Mouse (Mus musculus) cerebellum, adult 2 months (tissue): ENCODE measurements around the gene Sirt1. TPM values are rescaled to one million over a fixed set of nuclear protein-coding genes. Genes with fewer than 3 reads are reported as not detected.
A peak's percentile ranks its signal among the peaks of the same experiment; 100 is the strongest.
"Not testable (repeated sequence)": the region's sequence is repeated elsewhere in the genome, so short reads cannot be mapped to it uniquely, and the experiment has no call there.

Experiments
- DNase-seq, 2 experiments: peaks; one replicate each; pipeline ENCODE4 v3.0.0; 2021
- H3K27ac ChIP-seq: fragments of 200-500 bp; 2 replicates; pipeline ENCODE4 v1.5.1; 2012; ENCODE audit warnings: low read length, control low read depth, inconsistent platforms; ENCODE audit not compliant: insufficient read depth
- H3K27me3 ChIP-seq: fragments of 200-500 bp; 2 replicates; pipeline ENCODE4 v1.6.1; 2012; ENCODE audit warnings: inconsistent platforms, mild to moderate bottlenecking, low read length, moderate library complexity; ENCODE audit not compliant: control insufficient read depth, insufficient read depth
- H3K4me1 ChIP-seq: fragments of 200-500 bp; 2 replicates; pipeline ENCODE4 v1.6.1; 2011; ENCODE audit warnings: low read length; ENCODE audit not compliant: control insufficient read depth, insufficient read depth
- H3K4me3 ChIP-seq: fragments of 200-500 bp; replicated peaks from 2 replicates; pipeline ENCODE3; 2011; ENCODE audit warnings: mild to moderate bottlenecking, low read depth, low read length, control low read depth; ENCODE audit not compliant: insufficient read depth
- CTCF ChIP-seq: fragments of 200-500 bp; IDR thresholded peaks from 2 replicates; pipeline ENCODE4 v1.5.1; 2011; ENCODE audit warnings: low read depth, mild to moderate bottlenecking, control low read depth, low read length, moderate library complexity, borderline replicate concordance; ENCODE audit not compliant: insufficient read depth
- POLR2A ChIP-seq: fragments of 200-500 bp; IDR thresholded peaks from 2 replicates; pipeline ENCODE4 v1.6.1; 2011; ENCODE audit warnings: low read length, control low read depth, borderline replicate concordance; ENCODE audit not compliant: insufficient read depth
- WGBS: fragments of 180-500 bp; shearing (Covaris S2); methylation state at CpG from one replicate; pipeline ENCODE4 v1.1.7; 2018; 5-methylcytosine and 5-hydroxymethylcytosine counted together
- polyA plus RNA-seq: library from polyadenylated mRNA; depleted of rRNA; stranded (reverse); fragments of >200 nt; gene quantifications from 2 replicates; pipeline ENCODE4 v1.2.3, GENCODE M21; 2012

The Sirt1 gene
- polyA plus RNA-seq, 1 experiment: 15.3 TPM

GRCm38 (mm10) chr10:63410162-63410956 is 28.9 kb upstream of the Sirt1 start:
- no peaks in the 10 kb centered on the region for H3K27me3 ChIP-seq
- no peak overlapping the region for H3K27ac ChIP-seq
- peak overlapping the region; percentile 47 for H3K4me3 ChIP-seq

GRCm38 (mm10) chr10:63403636-63404035 is 22.1 kb upstream of the Sirt1 start:
- H3K27me3 ChIP-seq: no peaks in the 10 kb centered on the region
- WGBS: 94% methylated on average over 2 of the region's 2 CpGs
- H3K4me1 ChIP-seq: no peaks in the 10 kb centered on the region; the same call in 1 of the 2 replicates
- DNase-seq: no peak
- H3K4me3 ChIP-seq: no peak overlapping the region
- no peak overlapping the region for H3K27ac ChIP-seq
- TF ChIP-seq CTCF (no peak), POLR2A (no peak)

More at GRCm38 (mm10) chr10:63410162-63410956, 28.9 kb upstream of the Sirt1 start:
- peaks cover 3% of the 10 kb centered on the region; the same call in 1 of the 2 replicates for H3K4me1 ChIP-seq
- TF ChIP-seq CTCF (no peak), POLR2A (no peak)
- whole genome bisulfite sequencing: 20% methylated on average over 16 of the region's 16 CpGs
- no peak for DNase-seq

GRCm38 (mm10) chr10:63402731-63403504 is 21.4 kb upstream of the Sirt1 start:
- H3K27ac ChIP-seq: no peak overlapping the region
- TF ChIP-seq POLR2A: no peak
- TF ChIP-seq CTCF: no peak
- no peaks in the 10 kb centered on the region; the same call in 1 of the 2 replicates for H3K4me1 ChIP-seq
- H3K27me3 ChIP-seq: no peaks in the 10 kb centered on the region
- peak in 1 of 2 experiments; percentile 75 for DNase-seq
- no peak overlapping the region for H3K4me3 ChIP-seq
- 26% methylated on average over 5 of the region's 5 CpGs for WGBS

- DNase-seq: no peak
- Histone ChIP-seq H3K4me3 (no peak overlapping the region), H3K27ac (no peak overlapping the region), H3K4me1 (no peaks in the 10 kb centered on the region), H3K27me3 (no peaks in the 10 kb centered on the region)
- TF ChIP-seq CTCF (no peak), POLR2A (no peak)
- WGBS: 85% methylated on average over 10 of the region's 10 CpGs
Observed at GRCm38 (mm10) chr10:63396963-63397362, 15.5 kb upstream of the Sirt1 start.

GRCm38 (mm10) chr10:63388948-63389347 is 7.4 kb upstream of the Sirt1 start:
- H3K4me1 ChIP-seq: peaks cover 5% of the 10 kb centered on the region
- no peaks in the 10 kb centered on the region for H3K27me3 ChIP-seq
- H3K4me3 ChIP-seq: no peak overlapping the region
- TF ChIP-seq CTCF: no peak
- no peak for TF ChIP-seq POLR2A
- H3K27ac ChIP-seq: no peak overlapping the region
- DNase-seq: no peak
- WGBS: 47% methylated on average over 4 of the region's 4 CpGs

GRCm38 (mm10) chr10:63386991-63387390 is 5.5 kb upstream of the Sirt1 start:
- Histone ChIP-seq H3K27ac (no peak overlapping the region), H3K4me3 (peak overlapping the region; percentile 71), H3K4me1 (peaks cover 5% of the 10 kb centered on the region), H3K27me3 (no peaks in the 10 kb centered on the region)
- TF ChIP-seq POLR2A: no peak
- 1% methylated on average over 10 of the region's 10 CpGs for WGBS
- DNase-seq: no peak

- peak overlapping the region; percentile 56 for H3K27ac ChIP-seq
- TF ChIP-seq CTCF (no peak), POLR2A (peak; percentile 85)
- DNase-seq: peak; percentile 91 to 94
- H3K4me1 ChIP-seq: peaks cover 5% of the 10 kb centered on the region
- H3K27me3 ChIP-seq: no peaks in the 10 kb centered on the region
- WGBS: under 1% methylated on average over 19 of the region's 19 CpGs
- H3K4me3 ChIP-seq: peak overlapping the region; percentile 71
Observed at GRCm38 (mm10) chr10:63386444-63386843, 4.9 kb upstream of the Sirt1 start.

GRCm38 (mm10) chr10:63385897-63386296 is 4.4 kb upstream of the Sirt1 start:
- H3K27ac ChIP-seq, H3K4me3 ChIP-seq, DNase-seq, H3K4me1 ChIP-seq, H3K27me3 ChIP-seq: not testable (repeated sequence)
- 19% methylated on average over 5 of the region's 5 CpGs for WGBS
